Mouse (Mus musculus): ENCODE measurements around the gene Rnaseh2c.

Gene Rnaseh2c
- long read RNA-seq, experiment 1, transcript Rnaseh2c-201 (4 exons, 1,126 nt) = major isoform, 31 of 31 reads
- long read RNA-seq, experiment 1, partial matches to known transcripts = 0 of 31 reads
- long read RNA-seq, experiment 1, other reads (novel, unspliced or antisense) = 0 of 31 reads
- long read RNA-seq, experiment 2, transcript Rnaseh2c-201 (4 exons, 1,126 nt) = major isoform, 46 of 46 reads
- long read RNA-seq, experiment 2, partial matches to known transcripts = 0 of 46 reads
- long read RNA-seq, experiment 2, other reads (novel, unspliced or antisense) = 0 of 46 reads

DNA sequence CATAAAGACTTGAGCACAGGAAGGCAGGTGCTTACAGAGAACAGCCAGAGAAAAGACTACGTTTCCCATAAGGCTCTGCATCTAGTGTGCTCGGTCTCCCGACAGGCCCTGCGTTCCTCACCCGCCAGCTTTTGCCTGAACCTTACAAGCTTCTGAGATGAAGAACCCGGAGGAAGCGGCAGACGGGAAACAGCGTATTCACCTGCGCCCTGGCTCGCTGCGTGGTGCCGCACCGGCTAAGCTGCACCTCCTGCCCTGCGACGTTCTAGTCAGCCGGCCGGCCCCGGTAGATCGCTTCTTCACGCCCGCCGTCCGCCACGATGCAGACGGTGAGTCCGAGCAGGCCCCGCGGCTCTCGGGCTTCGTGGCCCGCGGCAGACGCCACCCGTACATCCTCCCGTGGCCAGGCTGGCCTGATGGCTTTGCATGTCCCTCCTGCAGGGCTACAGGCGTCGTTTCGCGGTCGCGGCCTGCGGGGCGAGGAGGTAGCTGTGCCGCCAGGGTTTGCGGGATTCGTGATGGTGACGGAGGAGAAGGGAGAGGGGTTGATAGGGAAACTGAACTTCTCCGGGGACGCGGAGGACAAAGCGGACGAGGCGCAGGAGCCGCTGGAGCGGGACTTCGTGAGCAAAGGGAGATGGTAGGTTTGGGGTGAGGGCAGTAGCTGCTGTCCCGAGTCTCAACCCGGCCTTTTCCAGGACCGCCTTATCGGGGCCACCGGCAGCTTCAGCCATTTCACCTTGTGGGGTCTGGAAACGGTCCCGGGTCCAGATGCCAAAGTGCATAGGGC, at the start of gene Rnaseh2c:
Rnaseh2c (plus strand) TSS at position 122 of the 790 bp plus-strand sequence.
- intact Hi-C loops (cut with DNase I) = no loop called here

DNA sequence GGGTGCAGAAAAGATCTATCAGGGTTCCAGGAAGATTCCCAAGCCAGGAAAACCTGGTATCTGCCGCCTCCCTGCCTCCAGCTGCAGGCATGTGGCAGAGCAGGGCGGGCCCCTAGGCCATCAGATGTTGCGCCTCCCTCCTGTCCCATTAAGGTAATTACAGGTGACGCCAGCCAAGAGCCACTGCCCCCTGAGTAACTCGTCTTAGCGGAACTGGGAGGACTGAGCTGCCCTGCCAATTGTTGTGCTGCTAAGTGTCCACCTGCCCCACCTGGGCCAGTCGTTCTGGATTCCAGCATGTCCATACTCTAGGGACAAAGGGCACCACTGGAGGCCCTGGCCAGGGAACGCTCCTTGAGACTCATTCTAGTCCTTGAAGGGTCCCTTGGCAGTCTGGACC, 47.9 kb upstream of the Rnaseh2c start:
- intact Hi-C loops (cut with DNase I) = no loop called here

DNA sequence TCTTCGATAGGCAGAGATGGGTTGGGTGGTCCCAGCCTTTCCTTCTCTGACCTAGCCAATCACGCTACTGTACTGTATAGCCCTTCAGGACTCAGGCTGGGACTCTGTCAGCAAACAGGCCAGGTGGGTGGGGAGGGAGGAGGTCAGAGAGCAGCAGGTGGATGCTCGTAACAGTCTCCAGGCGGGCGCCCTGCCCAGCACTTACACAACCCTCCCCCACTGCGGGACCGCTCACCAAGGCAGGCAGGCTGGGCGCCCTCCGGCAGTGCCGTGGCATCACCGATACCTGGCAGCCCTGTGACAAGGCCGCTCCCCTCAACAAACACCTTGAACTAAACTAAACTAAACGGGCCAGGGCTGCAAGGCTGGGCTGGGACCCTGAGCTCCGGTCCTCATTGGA, 47.5 kb upstream of the Rnaseh2c start:
- intact Hi-C loops (cut with DNase I) = no loop called here

DNA sequence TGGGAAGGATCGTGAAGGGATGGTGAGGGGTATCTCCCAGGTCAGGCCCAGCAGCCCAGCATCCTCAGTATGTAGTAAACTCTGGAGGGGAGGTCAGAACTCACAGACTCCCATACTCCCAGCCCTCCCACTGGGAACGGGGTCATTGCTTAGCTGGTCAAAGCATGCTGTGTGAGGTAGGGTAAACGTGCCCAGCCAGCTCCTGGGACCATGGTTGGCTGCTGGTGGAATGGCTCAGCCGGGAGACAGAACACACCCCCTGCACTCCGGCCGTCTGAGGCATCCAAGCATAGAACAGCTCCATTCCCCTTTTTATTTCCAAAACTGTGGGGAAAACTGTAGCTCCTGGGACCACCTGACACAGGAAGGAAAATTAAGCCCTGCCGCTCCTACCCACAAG, 43.5 kb upstream of the Rnaseh2c start:
- intact Hi-C loops (cut with DNase I) = no loop called here

DNA sequence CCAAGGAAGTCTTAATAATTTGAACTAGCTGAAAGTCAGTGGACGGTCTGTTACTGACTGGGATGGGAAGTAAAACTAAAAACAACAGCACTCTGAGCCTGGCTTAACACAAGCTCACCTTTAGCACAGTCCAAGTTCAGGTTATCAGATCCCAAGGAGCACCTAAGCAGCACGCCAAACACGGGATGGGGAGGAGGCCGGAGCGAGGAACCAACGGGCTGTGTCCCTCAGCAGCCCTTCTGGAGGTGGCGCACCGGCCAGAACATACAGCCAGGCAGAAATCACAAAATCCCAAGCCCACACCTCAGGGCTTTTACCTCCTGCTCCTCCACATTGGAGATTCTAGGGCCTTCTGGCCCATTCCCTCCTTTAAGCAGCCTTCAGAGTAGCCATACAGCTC, 42.9 kb upstream of the Rnaseh2c start:
- intact Hi-C loops (cut with DNase I) = no loop called here

DNA sequence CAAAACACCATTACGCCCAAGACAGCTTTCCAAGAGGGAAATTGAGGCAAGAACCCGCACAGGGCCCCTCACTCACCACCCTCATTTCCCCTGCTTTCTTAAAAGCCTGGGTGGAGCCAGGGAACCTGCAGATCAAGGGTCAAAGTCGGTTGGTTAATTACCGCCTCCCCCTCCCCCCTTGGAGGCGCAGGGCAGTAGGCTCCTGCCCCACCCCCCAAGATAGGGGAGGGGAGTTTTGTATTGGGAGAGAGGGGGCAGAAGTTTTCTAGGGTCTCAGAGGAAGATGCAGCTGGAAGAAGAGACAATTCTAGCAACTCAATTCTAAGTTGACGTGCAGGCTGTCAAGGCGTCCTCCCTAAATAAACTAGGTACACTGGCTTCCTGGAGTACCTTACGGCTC, 42.4 kb upstream of the Rnaseh2c start:
- intact Hi-C loops (cut with DNase I) = no loop called here

DNA sequence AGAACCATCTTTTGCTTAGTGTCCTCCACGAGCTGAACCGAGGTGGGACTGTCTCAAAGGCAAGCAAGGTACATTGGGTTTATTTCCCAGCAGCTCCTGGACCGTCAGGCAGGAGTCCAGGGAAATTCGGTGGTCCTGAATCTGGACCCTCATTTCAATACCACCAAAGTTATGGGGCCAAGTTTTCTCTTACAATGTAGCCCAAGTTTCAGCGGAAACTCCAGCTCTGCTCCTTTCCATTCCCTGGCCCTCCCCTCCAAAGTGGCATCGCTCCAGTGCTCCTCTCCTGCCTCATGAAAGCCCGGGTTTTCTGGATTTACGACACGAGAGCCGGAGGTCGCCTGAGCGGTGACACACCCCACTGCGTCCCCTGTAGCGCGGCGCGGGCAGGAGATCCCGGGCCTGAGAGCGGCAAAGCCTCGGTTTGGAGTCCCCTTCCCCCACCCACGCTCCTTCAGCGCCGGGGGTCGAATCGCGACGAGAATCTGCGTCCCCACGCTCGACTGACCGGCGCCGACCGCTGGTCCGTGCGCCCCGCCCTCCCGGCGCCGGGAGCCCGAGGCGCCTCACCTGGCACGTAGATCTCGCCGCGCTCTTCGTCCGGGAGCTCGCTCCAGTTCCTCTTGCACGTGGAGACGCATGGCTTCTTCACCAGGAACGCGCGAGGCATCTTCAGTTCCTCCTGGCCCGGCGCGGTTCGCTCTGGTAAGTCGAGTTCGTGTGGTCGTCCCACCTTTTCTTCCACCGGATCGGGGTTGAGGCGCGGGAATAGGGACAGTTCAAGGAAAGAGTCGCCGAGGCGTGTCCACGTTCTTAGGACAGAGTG, 41.8 kb upstream of the Rnaseh2c start:
- intact Hi-C loops (cut with DNase I) = no loop called here

DNA sequence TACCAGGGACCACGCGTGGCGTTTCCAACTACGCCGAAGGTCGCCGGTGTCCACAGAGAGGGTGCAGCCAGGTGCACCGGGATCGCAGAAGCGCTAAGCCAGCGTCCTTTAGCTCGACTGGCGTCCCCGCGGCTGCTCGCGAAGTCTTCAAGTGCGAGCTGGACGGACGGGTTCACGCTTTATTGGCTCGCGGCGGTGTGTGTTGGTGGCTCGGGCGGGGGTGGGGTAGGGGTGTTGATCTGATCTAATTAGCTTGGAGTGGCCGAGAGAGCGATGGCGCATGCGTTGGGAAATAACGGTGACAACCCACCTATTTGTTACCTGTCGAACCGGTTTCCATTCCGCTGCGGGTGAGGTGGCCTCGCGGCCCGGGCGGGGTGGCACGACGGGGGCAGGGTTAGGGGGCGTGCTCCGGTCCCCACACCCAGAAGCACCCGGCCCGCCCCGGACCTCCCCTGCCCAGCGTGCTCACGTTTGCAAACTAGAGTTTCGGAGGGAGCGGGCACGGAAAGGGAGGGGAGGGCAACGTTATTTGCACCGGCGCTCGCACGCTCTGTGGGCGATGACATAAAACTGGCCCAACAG, 41.1 kb upstream of the Rnaseh2c start, which contains the start of gene Ovol1:
Ovol1 (minus strand) TSS at position 190 of the 585 bp plus-strand sequence.
- intact Hi-C loops (cut with DNase I) = no loop called here

DNA sequence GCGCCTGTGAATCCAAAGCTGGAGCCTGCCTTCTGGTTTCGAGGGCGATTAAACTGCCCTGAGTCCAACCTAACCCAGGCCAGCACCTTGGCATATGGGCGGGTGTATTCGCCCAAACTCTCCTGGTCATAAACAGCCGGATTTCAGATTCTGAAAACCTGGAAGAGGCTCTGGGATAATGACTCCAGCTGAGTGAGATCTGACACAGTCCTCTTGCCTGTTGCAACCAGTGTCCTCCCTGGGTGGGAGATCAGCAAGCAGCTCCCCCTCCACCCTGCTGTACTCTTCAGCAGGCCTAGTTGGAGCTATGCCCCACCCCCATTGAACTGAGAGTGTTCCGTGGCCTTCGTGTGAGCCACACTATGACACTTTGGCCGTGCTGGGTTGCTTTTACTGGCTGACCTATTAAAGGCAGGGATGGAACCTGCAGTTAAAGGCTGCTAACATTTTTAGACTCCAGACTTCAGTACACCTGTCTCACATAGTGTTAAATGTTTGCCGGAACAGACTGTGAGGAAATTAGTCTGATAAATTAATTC, 40.4 kb upstream of the Rnaseh2c start:
- intact Hi-C loops (cut with DNase I) = no loop called here

DNA sequence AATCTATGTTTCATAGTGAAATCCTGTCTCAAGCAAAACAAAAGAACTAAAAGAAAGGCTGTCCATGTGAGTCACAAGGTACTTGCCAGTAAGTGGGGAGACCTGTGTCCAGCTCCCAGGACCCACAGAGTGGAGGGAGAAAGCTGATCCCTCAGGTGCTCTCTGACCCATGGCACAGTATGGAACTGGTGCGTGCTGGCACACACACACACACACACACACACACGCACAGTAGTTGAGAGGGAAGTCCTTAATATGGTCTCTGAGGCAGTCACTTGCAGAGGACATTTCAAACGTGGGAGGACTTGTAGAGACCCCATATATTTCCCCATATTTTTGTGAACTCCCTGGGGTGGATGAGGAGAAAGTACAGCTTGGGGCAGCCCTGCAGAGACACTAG, 39.8 kb upstream of the Rnaseh2c start:
- intact Hi-C loops (cut with DNase I) = no loop called here

DNA sequence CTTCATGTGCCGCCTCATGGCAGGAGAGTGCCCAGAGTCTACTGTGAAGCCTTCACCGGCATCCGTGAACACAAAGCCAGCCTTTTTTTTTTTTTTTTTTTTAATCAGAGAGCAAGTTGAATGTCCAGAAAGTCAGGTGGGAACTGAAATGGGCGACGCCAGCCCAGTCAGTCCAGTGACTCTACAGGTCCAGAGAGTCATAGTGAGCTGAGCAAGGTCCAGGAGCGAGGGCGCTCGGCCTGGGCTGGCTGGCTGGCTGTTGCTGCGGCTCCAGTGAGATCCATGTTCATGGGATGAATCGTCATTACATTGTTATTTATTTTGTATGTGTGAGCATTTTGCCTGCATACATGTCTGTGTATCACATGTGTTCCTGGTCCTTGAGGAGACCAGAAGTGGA, 38.9 kb upstream of the Rnaseh2c start:
- intact Hi-C loops (cut with DNase I) = no loop called here

DNA sequence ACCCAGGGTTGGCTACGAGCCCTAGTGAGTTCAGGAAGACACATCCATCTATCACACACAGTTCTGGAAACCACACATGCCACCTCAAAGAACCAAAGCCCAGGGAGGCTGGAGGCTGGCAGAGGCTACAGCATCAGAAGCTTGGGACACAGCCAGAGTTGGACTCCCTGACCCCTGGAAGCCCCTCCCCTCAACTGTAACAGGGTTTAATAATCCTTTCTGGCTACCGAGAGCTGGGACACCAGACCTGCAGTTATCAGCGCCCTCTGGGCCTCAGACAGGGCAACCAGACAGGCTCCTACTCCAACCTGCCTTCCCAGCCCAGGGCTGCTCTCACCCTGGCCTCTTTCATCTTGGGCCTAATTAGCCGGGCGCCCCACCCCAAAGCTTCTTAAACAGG, 35.4 kb upstream of the Rnaseh2c start:
- intact Hi-C loops (cut with DNase I) = no loop called here

DNA sequence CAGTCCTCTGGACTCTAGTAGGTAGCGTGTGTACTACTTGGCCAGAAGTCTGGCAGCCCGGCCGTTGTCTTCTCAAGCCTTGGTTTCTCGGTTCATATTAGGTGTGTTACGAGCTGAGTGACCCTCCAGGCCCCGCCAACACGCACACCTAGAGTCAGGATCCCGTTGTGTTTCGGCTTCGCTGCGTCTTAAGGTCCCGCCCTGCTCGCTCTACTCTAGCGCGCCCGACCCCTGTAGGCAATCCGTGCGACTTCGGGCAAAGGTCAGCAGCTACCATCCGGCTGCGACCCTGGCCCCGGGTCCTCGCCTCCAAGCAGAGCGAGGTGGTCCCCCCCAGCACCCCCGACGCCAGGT, 34.5 kb upstream of the Rnaseh2c start:
- intact Hi-C loops (cut with DNase I) = no loop called here

DNA sequence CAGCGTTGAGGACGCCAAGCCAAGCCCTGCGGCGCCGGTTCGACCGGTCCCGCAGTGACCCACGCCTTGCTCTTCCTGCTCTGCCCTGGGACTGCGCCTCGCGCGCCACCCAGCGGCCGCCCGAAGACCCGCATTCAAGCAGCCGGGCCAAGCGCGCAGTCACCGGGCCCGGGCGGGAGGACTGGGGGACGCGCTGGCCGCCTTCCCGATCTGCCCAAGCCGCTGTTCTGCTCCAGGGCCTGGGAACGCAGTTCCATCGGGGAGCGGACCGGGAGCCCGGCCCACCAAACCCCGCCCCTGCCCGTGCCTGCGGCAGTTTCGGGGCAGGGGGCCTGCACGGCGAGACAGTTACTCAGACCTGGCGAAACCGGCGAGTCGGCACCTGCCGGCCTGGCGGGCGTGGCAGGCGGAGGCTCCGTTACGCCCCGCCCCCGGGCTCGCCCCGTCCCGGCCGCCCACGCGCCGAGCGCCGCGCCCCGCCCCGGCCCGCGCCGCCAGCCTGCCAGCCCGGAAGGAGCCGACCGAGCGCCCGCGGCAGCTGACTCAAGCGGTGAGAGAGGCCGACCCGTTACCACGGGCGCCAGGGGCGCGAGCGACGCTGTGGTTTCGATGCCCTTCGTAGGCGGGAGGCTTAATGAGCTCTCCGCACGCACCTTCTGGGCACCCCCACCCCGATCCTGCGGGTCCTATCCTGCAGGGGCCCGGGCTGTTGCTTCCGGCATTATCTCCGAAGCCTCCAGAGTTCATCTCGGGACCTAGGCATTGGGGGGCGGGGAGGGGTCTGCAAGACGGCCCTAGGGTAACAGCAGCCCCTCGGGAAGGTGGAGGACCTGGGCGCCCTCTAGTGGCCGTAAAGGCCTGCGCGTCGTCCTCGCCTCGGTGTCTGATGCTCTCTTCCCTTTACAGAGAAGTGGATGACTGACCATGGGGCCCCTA, 33.9 kb upstream of the Rnaseh2c start, which contains the start of gene Ap5b1:
Ap5b1 (plus strand) TSS at position 492 of the 936 bp plus-strand sequence.
- intact Hi-C loops (cut with DNase I) = loop anchor here (1.0 kb wide), 1 partner anchor 39 kb away; no protein-coding TSS in a partner anchor

DNA sequence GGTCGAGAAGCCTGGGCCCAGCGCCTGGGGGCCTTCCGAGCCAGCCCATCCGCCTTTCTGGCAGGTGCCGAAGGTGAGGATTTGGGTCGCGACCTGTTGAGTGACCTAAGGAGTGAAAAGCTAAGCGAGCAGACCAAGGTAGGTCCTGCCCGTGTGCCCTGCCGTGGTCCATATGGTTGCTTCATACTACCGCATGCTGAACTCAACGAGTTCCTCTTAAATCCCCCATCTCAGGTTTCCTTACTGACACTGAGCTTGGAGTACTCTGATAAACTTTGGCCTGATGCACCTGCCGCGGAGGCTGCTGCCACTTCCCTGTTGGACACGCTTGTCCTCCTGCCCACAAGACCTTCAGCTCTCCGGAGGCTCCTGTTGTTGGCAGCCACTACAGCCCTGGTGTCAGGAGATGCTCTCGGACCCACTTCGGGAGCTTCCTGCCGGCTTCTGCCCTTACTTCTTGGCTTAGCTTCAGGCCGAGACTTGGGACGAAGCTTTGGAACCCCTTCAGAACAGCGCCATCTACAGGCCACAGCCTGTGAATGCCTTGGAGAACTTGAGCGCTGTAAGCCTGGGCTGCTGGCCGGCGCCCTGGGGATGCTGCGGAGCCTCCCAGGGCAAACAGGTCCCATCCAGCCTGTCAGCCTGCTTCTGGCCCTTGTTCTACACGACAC, 33.1 kb upstream of the Rnaseh2c start:
- intact Hi-C loops (cut with DNase I) = loop anchor here (1.0 kb wide), 1 partner anchor 39 kb away; no protein-coding TSS in a partner anchor

DNA sequence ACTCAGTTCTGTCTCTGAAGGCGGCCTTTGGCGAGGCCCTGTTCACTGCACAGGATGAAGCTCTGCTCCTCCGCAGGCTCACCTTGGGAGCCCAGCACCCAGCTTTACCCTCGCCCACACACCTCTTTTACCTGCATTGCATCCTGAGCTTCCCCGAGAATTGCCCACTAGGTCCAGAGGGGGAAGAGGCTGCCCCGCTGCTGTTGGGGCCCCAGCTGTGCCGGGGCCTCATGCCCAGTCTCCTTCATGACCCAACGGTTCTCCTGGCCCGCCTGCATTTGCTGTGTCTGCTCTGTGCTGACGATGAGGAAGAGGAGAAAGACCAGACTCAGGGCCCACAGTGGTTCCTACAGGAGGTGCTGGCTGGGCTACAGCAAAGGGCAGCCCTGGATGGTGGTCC, 32.2 kb upstream of the Rnaseh2c start:
- intact Hi-C loops (cut with DNase I) = no loop called here

DNA sequence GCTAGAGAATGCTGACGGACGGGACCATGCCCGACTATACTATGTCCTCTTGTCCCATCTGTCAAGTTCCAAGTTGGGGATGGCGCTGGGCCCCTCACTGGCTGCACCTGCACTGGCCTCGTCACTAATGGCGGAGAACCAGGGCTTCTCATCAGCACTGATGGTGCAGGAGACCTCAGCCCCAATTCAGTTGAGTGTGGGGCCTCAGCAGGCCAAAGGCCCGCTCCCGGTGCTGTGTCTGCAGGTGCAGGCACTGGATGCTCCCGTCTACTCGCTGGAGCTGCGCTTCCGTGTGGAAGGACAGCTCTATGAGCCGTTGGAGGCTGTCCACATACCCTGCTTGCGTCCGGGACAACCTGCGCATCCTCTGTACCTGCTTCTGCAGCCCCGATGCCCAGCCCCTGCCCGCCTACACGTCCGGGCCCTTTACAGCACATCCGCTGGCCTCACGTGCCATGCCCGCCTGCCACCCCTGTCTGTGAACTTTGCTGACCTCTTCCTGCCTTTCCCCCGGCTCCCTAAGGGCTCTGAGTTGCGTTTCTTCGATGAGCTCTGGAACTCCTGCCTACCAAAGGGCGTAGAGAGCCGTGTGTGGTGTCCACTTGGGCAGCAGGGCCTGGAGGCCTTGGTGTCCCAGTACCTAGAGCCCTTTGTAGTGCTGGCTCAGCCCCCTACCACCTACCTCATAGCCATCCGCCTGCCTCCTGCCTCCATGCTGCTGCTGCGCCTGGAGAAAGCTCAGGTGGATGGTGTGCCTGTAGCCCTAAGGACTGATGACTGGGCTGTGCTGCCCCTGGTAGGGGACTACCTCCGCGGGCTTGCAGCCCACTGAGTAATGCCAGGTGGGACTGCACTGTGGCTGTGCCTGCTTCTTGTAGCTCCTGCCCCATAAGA, 31.1 kb upstream of the Rnaseh2c start:
- intact Hi-C loops (cut with DNase I) = no loop called here

DNA sequence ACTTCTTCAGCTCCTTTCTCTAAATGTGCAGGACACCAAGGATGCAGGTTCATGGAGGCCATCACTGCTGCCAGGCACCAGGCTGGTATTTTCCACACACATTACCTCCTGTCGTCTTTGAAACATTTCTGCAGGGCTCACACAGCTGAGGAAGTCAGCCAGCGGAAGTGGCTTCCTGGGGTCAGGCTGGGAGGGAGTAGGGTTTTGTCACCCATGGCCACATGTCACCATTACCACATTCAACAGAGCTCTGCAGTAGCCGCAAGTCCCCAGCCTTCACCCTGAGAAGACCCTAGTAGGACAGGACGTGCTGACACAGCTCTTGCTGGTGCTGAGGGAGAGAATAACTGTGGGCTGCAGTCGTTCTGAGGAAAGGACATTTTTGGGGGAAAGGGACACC, 29.8 kb upstream of the Rnaseh2c start:
- intact Hi-C loops (cut with DNase I) = no loop called here
